Mouse (Mus musculus): ENCODE data around the gene Pitpna. TPM values are rescaled to one million over a fixed set of nuclear protein-coding genes. Genes with fewer than 3 reads are reported as not detected.
A peak's percentile ranks its signal among the peaks of the same experiment; 100 is the strongest.
"Not testable (repeated sequence)": the region's sequence is repeated elsewhere in the genome, so short reads cannot be mapped to it uniquely, and the experiment has no call there.

Pitpna gene
- polyA plus RNA-seq, 1 experiment from 2014 or later = 54.4 TPM

DNA sequence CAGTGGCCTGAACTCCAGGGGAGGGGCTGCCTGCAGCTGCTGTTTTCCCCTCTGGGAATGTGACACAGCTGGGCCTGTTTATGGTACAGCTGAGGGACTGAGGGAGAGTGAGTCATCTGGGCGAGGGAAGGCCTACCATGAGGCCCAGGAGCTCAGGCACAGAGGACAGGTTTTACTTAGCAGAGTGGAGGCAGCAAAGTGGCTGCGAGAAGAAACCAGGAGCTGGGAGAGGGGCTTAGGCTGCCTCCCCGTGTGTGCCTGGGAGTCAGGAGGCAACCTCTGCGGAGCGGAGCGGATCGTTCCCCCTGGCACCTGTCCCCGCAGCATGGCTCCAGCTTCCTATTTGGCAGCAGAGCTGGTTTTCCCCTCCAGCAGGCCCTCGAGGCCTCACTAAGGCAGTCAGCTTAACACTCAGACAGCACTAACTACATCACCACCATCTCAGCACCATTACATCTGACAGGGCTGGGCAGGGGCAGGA, 35.9 kb upstream of the Pitpna start:
- H3K36me3 ChIP-seq = no peaks in the 10 kb centered on the region
- H3K4me1 ChIP-seq = peaks cover 40% of the 10 kb centered on the region
- H3K27ac ChIP-seq (replicated peaks) = peak overlapping the region; percentile 58
- H3K9ac ChIP-seq = peak overlapping the region; percentile 58
- H3K4me2 ChIP-seq = no peak overlapping the region
- WGBS = 48% methylated on average over 9 of the region's 9 CpGs
- 0 out of 2 replicates have a peak, but pooled peaks have one; percentile 37 for ATAC-seq (ENCODE audit: extremely low read depth, insufficient number of reproducible peaks, low FRiP score, low TSS enrichment)
- H3K27me3 ChIP-seq (replicated peaks) = no peaks in the 10 kb centered on the region
- H3K4me3 ChIP-seq = no peak overlapping the region
- no peaks in the 10 kb centered on the region for H3K9me3 ChIP-seq

DNA sequence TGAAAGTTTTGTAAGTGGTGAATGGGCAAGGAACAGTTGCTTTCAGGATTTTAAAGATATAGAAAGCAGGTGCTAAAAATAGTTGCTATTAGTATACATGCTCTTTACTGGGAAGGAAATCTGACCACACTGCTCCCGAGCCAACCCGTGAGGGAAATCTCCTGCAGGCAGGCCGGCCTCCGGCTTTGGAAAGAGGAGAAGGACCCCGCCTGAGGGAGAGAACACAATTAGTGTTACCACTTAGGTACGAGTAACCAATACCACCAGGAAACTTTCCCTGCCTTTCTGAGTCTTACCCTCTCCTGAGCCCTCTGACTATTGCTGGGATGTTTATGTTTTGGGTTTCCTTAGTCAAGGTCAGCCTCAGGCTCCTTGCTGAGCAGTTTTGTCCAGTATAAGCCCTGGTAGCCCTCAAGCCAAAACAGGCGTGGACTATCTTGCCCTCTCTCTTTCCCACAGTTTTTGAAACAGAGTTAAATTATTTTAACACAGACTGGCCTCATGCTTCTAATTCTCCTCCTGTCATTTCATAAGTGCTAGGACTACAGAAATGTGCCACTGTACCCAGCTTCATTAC, 34.9 kb upstream of the Pitpna start:
- Histone ChIP-seq H3K4me1 (peaks cover 40% of the 10 kb centered on the region), H3K27ac (replicated peaks) (no peak overlapping the region), H3K4me2 (no peak overlapping the region), H3K36me3 (no peaks in the 10 kb centered on the region), H3K9ac (peak overlapping the region; percentile 29; the same call in 1 of the 2 replicates), H3K9me3 (no peaks in the 10 kb centered on the region), H3K4me3 (no peak overlapping the region), H3K27me3 (replicated peaks) (no peaks in the 10 kb centered on the region)
- WGBS = 44% methylated on average over 7 of the region's 7 CpGs
- no peak for ATAC-seq (ENCODE audit: extremely low read depth, insufficient number of reproducible peaks, low FRiP score, low TSS enrichment)

DNA sequence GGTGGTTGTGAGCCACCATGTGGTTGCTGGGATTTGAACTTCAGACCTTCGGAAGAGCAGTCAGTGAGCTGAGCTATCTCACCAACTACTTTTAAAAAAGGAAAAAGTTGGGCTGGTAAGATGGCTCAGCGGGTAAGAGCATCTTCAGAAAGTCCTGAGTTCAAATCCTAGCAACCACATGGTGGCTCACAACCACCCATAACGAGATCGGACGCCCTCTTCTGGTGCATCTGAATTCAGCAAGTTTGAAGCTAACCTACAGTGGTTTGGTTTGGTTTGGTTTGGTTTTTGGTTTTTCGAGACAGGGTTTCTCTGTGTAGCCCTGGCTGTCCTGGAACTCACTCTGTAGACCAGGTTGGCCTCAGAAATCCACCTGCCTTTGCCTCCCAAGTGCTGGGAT, 31.9 kb upstream of the Pitpna start:
- peaks cover 23% of the 10 kb centered on the region for H3K4me1 ChIP-seq
- 82% methylated on average over 6 of the region's 6 CpGs for WGBS
- ATAC-seq (ENCODE audit: extremely low read depth, insufficient number of reproducible peaks, low FRiP score, low TSS enrichment); H3K9ac ChIP-seq; H3K27ac ChIP-seq (replicated peaks); H3K4me3 ChIP-seq; H3K4me2 ChIP-seq; H3K36me3 ChIP-seq; H3K9me3 ChIP-seq; H3K27me3 ChIP-seq (replicated peaks): not testable (repeated sequence)

DNA sequence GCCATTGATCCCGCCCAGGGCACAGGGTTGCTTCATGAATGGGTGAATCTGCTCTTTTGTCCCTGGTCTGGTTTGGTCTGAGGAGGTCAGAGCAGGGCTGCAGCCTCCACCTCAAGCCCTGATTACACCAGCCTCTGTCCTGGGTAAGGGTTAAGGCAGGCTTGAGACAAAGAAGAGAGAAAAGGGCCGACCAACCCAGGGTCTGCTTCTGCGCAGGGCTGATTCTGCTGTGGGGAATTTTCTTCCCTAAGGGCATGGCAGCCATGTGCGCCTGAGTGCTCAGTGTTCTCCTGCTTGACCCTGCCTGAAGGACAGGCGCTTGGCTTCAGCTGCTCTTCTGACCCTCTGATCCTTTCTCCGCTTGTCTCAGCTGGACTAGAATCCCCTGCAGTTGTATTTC, 30.8 kb upstream of the Pitpna start:
- H3K4me2 ChIP-seq = no peak overlapping the region
- peaks cover 2% of the 10 kb centered on the region; the same call in 1 of the 2 replicates for H3K27me3 ChIP-seq (replicated peaks)
- no peaks in the 10 kb centered on the region for H3K36me3 ChIP-seq
- H3K9me3 ChIP-seq = no peaks in the 10 kb centered on the region
- H3K4me1 ChIP-seq = peaks cover 15% of the 10 kb centered on the region
- no peak overlapping the region for H3K4me3 ChIP-seq
- no peak overlapping the region for H3K27ac ChIP-seq (replicated peaks)
- 80% methylated on average over 6 of the region's 6 CpGs for WGBS
- no peak for ATAC-seq (ENCODE audit: extremely low read depth, insufficient number of reproducible peaks, low FRiP score, low TSS enrichment)
- H3K9ac ChIP-seq = no peak overlapping the region

DNA sequence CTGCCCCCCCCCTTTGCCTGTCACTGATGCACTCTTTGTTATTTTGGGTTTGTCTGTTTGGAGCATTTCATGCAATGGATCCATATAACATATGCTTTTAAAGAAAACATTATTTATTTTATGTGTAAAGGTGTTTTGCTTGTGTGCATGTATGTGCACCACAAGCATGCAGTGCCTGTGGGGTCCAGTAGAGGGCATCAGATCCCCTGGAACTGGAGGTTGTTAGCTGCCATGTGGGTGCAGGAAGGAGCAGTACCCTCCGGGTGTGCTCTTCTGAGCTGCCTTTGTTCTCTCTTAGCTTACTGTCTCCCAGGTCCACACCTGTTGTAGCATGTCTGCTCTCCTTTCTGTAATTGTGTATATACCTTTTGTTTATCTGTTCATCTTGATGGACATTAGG, 29.8 kb upstream of the Pitpna start:
- H3K27me3 ChIP-seq (replicated peaks) = peaks cover 10% of the 10 kb centered on the region
- no peak overlapping the region for H3K4me2 ChIP-seq
- H3K4me3 ChIP-seq = no peak overlapping the region
- no peaks in the 10 kb centered on the region for H3K36me3 ChIP-seq
- WGBS = 86% methylated on average over 1 of the region's 1 CpGs
- H3K9me3 ChIP-seq = no peaks in the 10 kb centered on the region
- ATAC-seq (ENCODE audit: extremely low read depth, insufficient number of reproducible peaks, low FRiP score, low TSS enrichment) = no peak
- H3K9ac ChIP-seq = no peak overlapping the region
- peaks cover 13% of the 10 kb centered on the region for H3K4me1 ChIP-seq
- H3K27ac ChIP-seq (replicated peaks) = no peak overlapping the region

DNA sequence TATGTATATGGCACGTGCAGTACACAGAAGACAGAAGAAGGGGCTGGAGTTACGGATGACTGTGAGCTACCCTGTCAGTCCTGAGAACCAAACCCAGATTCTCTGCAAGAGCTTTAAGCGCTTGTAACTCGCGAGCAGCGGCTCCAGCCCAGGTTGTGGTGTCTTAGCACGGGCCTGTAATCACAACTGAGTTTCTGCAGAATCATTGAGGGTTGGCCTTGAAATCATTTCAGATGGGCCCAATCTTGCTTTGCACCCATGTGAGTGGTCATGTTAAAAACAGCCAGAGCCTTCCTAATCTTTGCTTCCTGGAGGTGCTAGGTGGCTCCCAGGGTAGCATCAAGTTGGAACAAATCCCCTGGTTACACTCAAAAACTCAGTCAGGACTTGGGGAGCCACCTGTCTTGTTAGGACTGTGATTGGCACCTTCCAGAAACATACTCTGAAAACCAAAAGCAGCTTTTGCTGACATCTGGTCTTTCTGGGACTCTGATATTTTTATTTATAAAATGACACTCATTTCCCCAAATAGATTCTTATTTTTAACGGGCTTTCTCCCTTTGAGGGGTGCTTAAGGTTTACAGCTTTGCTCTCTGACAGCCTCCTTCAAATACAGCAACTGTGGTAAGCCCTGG, 27.9 kb upstream of the Pitpna start:
- H3K27ac ChIP-seq (replicated peaks) = no peak overlapping the region
- WGBS = 82% methylated on average over 8 of the region's 8 CpGs
- H3K9me3 ChIP-seq = no peaks in the 10 kb centered on the region
- no peak overlapping the region for H3K9ac ChIP-seq
- H3K4me2 ChIP-seq = no peak overlapping the region
- no peak for ATAC-seq (ENCODE audit: extremely low read depth, insufficient number of reproducible peaks, low FRiP score, low TSS enrichment)
- no peak overlapping the region for H3K4me3 ChIP-seq
- H3K36me3 ChIP-seq = no peaks in the 10 kb centered on the region
- peaks cover 14% of the 10 kb centered on the region for H3K27me3 ChIP-seq (replicated peaks)
- peaks cover 28% of the 10 kb centered on the region for H3K4me1 ChIP-seq

DNA sequence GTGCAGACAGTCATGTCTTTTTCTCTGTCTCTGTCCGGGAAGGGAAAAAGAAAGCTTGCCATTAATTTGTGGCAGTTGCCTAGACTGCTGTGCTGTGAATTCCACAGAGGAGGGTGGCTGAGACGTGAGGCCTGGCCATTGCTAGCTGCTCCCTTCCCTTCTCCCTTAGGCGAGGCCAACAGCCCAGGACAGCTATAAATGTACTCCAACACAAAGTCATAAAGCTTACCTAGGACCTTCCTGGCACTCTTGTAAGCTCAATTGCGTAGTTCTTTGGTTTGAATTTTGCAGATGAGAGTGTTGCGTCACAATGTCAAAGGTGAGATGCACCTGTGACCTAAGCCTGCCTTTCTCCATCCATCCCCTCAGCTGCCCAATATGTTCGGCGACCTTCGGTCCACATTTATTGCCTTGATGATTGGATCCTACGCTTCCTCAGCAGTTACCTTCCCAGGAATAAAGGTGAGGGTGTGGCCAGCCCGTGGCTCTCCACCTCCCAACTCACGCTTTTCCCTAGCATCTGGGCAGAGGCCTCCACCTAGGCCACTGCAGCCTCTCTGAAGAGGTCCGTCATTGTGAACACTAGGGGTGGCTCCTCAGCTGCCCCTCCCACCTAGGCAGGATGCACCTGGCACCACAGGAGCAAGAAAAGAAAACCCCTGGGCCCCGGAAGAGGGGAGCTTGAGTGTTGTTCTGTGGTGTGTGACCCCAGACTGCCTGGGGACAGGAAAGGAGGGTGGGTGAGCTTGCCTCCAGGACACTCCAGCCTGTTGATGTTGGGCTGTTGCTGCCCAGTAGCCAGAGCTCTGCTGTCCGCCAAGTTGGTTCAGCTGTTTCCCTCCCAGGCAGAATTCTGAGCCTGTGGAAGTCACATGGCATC, 27.1 kb upstream of the Pitpna start:
- WGBS = 82% methylated on average over 14 of the region's 14 CpGs
- Histone ChIP-seq H3K27ac (replicated peaks) (no peak overlapping the region), H3K9ac (no peak overlapping the region), H3K4me2 (no peak overlapping the region), H3K36me3 (no peaks in the 10 kb centered on the region), H3K4me3 (no peak overlapping the region), H3K9me3 (no peaks in the 10 kb centered on the region), H3K27me3 (replicated peaks) (peaks cover 14% of the 10 kb centered on the region), H3K4me1 (peaks cover 34% of the 10 kb centered on the region)
- no peak for ATAC-seq (ENCODE audit: extremely low read depth, insufficient number of reproducible peaks, low FRiP score, low TSS enrichment)

DNA sequence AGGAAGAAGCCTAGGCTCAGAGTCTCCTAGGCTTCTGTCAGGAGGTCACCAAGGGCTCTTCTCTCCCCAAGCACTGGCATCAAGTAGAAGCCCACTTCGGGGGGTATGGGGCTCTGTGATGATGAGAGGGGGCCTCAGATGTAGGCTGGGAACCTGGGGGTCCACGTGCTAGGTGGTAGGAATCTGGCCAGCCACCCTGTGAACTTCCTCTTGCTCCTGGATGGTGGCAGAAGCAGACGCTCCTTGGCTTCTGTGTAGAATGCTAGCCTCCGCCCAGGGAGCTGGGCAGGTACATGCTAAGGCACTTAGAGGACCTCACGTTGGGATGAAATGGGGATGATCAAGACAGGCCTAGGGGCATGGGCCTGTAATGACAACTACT, 26.5 kb upstream of the Pitpna start:
- Histone ChIP-seq H3K27me3 (replicated peaks) (peaks cover 14% of the 10 kb centered on the region), H3K4me1 (peaks cover 41% of the 10 kb centered on the region), H3K4me2 (no peak overlapping the region), H3K9ac (no peak overlapping the region), H3K27ac (replicated peaks) (no peak overlapping the region), H3K36me3 (no peaks in the 10 kb centered on the region), H3K9me3 (no peaks in the 10 kb centered on the region), H3K4me3 (no peak overlapping the region)
- 70% methylated on average over 5 of the region's 5 CpGs for WGBS
- ATAC-seq (ENCODE audit: extremely low read depth, insufficient number of reproducible peaks, low FRiP score, low TSS enrichment) = no peak

DNA sequence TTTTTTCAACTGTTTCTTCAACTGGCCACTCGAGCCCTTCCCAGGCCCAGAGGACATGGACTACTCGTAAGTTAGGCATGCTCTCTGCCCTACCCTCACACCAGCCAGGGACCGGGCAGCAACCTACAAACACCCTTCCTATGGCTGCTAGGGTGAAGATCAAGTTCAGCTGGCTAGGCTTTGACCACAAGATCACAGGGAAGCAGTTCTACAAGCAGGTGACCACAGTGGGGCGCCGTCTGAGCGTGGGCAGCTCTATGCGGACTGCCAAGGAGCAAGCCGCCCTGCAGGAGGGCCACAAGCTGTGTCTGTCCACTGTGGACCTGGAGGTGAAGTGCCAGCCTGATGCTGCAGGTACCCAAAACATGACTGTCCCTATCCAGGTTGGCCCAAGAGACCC, 25.1 kb upstream of the Pitpna start:
- 76% methylated on average over 8 of the region's 8 CpGs for WGBS
- peaks cover 15% of the 10 kb centered on the region for H3K27me3 ChIP-seq (replicated peaks)

DNA sequence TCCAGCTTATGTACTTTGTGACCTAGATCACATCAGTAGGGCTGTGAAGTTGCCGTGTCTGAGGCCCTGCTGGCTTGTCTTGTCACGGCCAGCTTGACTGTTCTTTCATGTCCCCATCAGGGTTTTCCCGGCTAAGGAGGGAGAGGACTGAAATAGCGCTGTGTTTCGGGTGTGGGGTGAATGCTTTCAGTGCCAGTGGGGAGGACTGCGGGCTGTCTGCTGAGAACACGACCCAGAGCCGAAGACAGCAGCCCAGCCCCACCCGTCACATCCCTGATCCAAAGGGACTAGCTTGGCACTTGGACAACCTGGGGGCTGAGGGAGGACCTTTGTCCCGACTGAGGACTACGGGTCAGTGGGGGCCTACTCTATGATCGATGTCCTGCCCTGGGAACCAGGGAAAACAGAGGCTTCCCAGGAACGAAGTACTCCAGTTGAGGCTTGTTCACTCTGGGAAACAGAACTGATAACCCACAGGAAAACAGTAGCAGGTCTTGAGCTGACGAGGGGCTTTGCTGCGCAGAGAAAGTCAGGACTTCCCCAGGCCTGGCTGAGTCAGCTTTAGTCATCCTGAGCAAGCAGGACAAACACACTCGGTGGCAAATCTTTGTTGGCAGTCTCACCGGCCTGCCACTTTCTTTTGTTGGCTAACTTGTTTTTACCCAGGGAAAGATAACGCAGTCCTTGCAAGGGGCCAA, 23.9 kb upstream of the Pitpna start:
- peak overlapping the region; percentile 35 for H3K4me2 ChIP-seq
- peaks cover 27% of the 10 kb centered on the region for H3K27me3 ChIP-seq (replicated peaks)
- WGBS = 18% methylated on average over 18 of the region's 18 CpGs
- no peaks in the 10 kb centered on the region for H3K9me3 ChIP-seq
- ATAC-seq (ENCODE audit: extremely low read depth, insufficient number of reproducible peaks, low FRiP score, low TSS enrichment) = 0 out of 2 replicates have a peak, but pooled peaks have one; percentile 9
- peaks cover 57% of the 10 kb centered on the region for H3K4me1 ChIP-seq
- peaks cover 3% of the 10 kb centered on the region; the same call in 1 of the 2 replicates for H3K36me3 ChIP-seq
- H3K9ac ChIP-seq = peak overlapping the region; percentile 41
- H3K27ac ChIP-seq (replicated peaks) = peak overlapping the region; percentile 83
- no peak overlapping the region for H3K4me3 ChIP-seq

More for the DNA sequence above, 25.1 kb upstream of the Pitpna start:
- no peaks in the 10 kb centered on the region for H3K36me3 ChIP-seq
- no peak overlapping the region for H3K4me2 ChIP-seq
- no peaks in the 10 kb centered on the region for H3K9me3 ChIP-seq
- H3K9ac ChIP-seq = peak overlapping the region; percentile 16; the same call in 1 of the 2 replicates
- H3K27ac ChIP-seq (replicated peaks) = no peak overlapping the region
- no peak for ATAC-seq (ENCODE audit: extremely low read depth, insufficient number of reproducible peaks, low FRiP score, low TSS enrichment)
- peaks cover 55% of the 10 kb centered on the region for H3K4me1 ChIP-seq
- no peak overlapping the region for H3K4me3 ChIP-seq

DNA sequence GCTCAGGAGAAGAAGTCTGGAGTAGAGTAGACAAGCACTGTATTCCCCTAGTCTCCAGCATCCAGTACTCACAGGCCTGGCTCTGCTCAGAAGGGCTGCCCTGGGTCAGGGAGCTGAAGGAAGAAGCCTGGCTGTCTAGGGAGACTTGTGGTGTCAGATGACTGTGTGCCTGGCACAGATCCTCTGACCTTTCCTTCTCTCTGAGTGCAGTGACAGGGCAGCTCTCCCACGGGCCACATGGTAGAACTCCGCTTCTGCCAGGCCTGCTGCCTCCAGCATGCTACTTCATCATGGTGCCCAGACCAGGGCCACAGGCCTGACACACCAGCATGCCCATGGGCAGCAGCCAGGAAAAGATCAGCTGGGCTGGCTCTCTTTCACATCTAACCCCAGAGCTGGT, 22.0 kb upstream of the Pitpna start:
- no peak overlapping the region for H3K27ac ChIP-seq (replicated peaks)
- no peak overlapping the region for H3K9ac ChIP-seq
- peaks cover 8% of the 10 kb centered on the region; the same call in 1 of the 2 replicates for H3K36me3 ChIP-seq
- no peak overlapping the region for H3K4me2 ChIP-seq
- H3K4me1 ChIP-seq = peaks cover 57% of the 10 kb centered on the region
- H3K9me3 ChIP-seq = no peaks in the 10 kb centered on the region
- no peak for ATAC-seq (ENCODE audit: extremely low read depth, insufficient number of reproducible peaks, low FRiP score, low TSS enrichment)
- H3K4me3 ChIP-seq = no peak overlapping the region
- H3K27me3 ChIP-seq (replicated peaks) = peaks cover 39% of the 10 kb centered on the region
- WGBS = 73% methylated on average over 2 of the region's 2 CpGs
